Mouse (Mus musculus) liver, embryonic 14.5 days (tissue): ENCODE results near the gene Smc3.

Experiments
- CTCF ChIP-seq: IDR thresholded peaks from 2 replicates; pipeline ENCODE4 v1.5.1; 2016; ENCODE audit warnings: antibody characterized with exemption, low read depth, control low read depth
- EP300 ChIP-seq: IDR thresholded peaks from 2 replicates; pipeline ENCODE4 v1.6.1; 2016; ENCODE audit warnings: antibody characterized with exemption, low read depth

DNA sequence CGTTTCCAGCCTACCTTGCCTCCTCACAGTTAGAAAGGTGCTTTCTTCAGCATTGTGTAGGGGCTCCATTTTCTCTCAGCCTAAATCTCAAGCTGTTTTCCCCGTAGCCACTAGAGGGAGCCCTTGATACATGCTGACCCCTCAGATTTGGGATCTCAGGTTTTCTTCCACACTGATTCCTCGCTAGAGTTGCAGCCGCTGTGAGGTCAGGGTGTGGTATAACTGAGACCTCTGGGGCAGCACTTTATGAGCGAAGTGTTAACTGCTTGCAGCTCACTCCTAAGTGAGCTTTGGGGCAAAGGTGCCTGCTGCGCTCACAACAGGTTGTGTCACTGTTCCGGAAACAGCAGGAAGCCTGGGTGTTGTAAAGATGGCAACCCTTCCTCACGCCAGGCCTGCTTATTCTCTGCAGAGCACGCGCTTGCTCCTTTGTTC, 48.6 kb downstream of the Smc3 start:
- TF ChIP-seq CTCF (peak; percentile 91), EP300 (no peak)
